Mouse (Mus musculus) cortical plate, adult 2 months (tissue): ENCODE measurements around the gene Mthfs.
"Not testable (repeated sequence)": the region's sequence is repeated elsewhere in the genome, so short reads cannot be mapped to it uniquely, and the experiment has no call there.

Experiments
- CTCF ChIP-seq: fragments of 200-500 bp; IDR thresholded peaks from 2 replicates; pipeline ENCODE4 v1.5.1; 2011; ENCODE audit warnings: mild to moderate bottlenecking, control low read depth, low read length; ENCODE audit not compliant: insufficient read depth; ENCODE audit errors: extremely low read depth
- POLR2A ChIP-seq: fragments of 200-500 bp; IDR thresholded peaks from 2 replicates; pipeline ENCODE4 v1.6.1; 2011; ENCODE audit warnings: mild to moderate bottlenecking, low read length, control low read depth; ENCODE audit not compliant: insufficient read depth; ENCODE audit errors: extremely low read depth

- not testable (repeated sequence) for TF ChIP-seq CTCF, POLR2A
Observed at GRCm38 (mm10) chr9:89218174-89218573, 7.7 kb downstream of the Mthfs start.
